Mouse (Mus musculus): ENCODE measurements around the gene Olfr996. TPM values are rescaled to one million over a fixed set of nuclear protein-coding genes. Genes with fewer than 3 reads are reported as not detected.

Gene Olfr996
- polyA plus RNA-seq (2012; fragmentation: generic; extraction: Trizol) = not detected

- Histone ChIP-seq H3K79me2 (ENCODE audit: control insufficient read depth, insufficient read depth) (no peaks in the 10 kb centered on the region), H3K4me3 (no peak within 1 kb of the TSS)
- no peak for TF ChIP-seq MYOG (IDR thresholded peaks at IDR 0.05; ENCODE audit: control insufficient read depth in 1 of 3, insufficient read depth in 1 of 3, insufficient read length in 2 of 3, low read depth in 2 of 3)
- no peak for TF ChIP-seq TCF3 (IDR thresholded peaks at IDR 0.05; ENCODE audit: insufficient read length, low read depth)
- TF ChIP-seq MAX (IDR thresholded peaks at IDR 0.05; ENCODE audit: low read depth) = no peak
- TF ChIP-seq USF1 (IDR thresholded peaks at IDR 0.05; ENCODE audit: low read depth) = no peak
- TF ChIP-seq SRF (IDR thresholded peaks at IDR 0.05; ENCODE audit: control insufficient read depth, insufficient read length, low read depth) = no peak
These were observed at the start of gene Olfr996 for GRCm38 (mm10) chr2:85578915-85579314. Gene Olfr996 (plus strand): TSS chr2:85579215.

GRCm38 (mm10) chr2:85532082-85532778 is 46.8 kb upstream of the Olfr996 start:
- H3K27me3 ChIP-seq (ENCODE audit: control insufficient read depth, insufficient read depth, insufficient read length) = no peaks in the 10 kb centered on the region
- no peak for TF ChIP-seq MAX (IDR thresholded peaks at IDR 0.05; ENCODE audit: low read depth)
- TF ChIP-seq REST (IDR thresholded peaks at IDR 0.05; ENCODE audit: insufficient read depth, insufficient read length) = no peak
- no peak for TF ChIP-seq E2F4 (IDR thresholded peaks at IDR 0.05; ENCODE audit: insufficient read depth)
- TF ChIP-seq MYOG (IDR thresholded peaks at IDR 0.05; ENCODE audit: control insufficient read depth in 1 of 3, insufficient read depth in 1 of 3, insufficient read length in 2 of 3, low read depth in 2 of 3) = no peak
- TF ChIP-seq POLR2A (IDR thresholded peaks at IDR 0.05; ENCODE audit: insufficient read length, low read depth) = no peak
- no peak for TF ChIP-seq USF1 (IDR thresholded peaks at IDR 0.05; ENCODE audit: low read depth)
- no peak for TF ChIP-seq MYOD1 (IDR thresholded peaks at IDR 0.05; ENCODE audit: control insufficient read depth in 1 of 3, insufficient read length in 2 of 3, low read depth in 2 of 3)
- TF ChIP-seq TCF3 (IDR thresholded peaks at IDR 0.05; ENCODE audit: insufficient read length, low read depth) = no peak
- TF ChIP-seq CEBPB (IDR thresholded peaks at IDR 0.05; ENCODE audit: insufficient read depth, poor library complexity, severe bottlenecking) = no peak
- TF ChIP-seq SRF (IDR thresholded peaks at IDR 0.05; ENCODE audit: control insufficient read depth, insufficient read length, low read depth) = no peak
- no peak for TF ChIP-seq TCF12 (IDR thresholded peaks at IDR 0.05; ENCODE audit: insufficient read depth, poor library complexity, severe bottlenecking)
- no peak for TF ChIP-seq POLR2AphosphoS2 (IDR thresholded peaks at IDR 0.05; ENCODE audit: insufficient read length, low read depth)
- no peak overlapping the region for H3K4me3 ChIP-seq
- no peak overlapping the region for H3K4me2 ChIP-seq (ENCODE audit: low read depth)
- H3K36me3 ChIP-seq (ENCODE audit: control insufficient read depth, insufficient read depth) = no peaks in the 10 kb centered on the region
- H3ac ChIP-seq (ENCODE audit: control insufficient read depth, insufficient read length) = no peak overlapping the region
- no peaks in the 10 kb centered on the region for H3K79me2 ChIP-seq (ENCODE audit: control insufficient read depth, insufficient read depth)

More at GRCm38 (mm10) chr2:85578915-85579314, at the start of gene Olfr996:
- H3K4me2 ChIP-seq (ENCODE audit: low read depth) = no peak within 1 kb of the TSS
- no peak within 1 kb of the TSS for H3ac ChIP-seq (ENCODE audit: control insufficient read depth, insufficient read length)
- no peaks in the 10 kb centered on the region for H3K27me3 ChIP-seq (ENCODE audit: control insufficient read depth, insufficient read depth, insufficient read length)
- no peaks in the 10 kb centered on the region for H3K36me3 ChIP-seq (ENCODE audit: control insufficient read depth, insufficient read depth)

- TF ChIP-seq TCF3 (IDR thresholded peaks at IDR 0.05; ENCODE audit: insufficient read length, low read depth) (no peak), POLR2A (IDR thresholded peaks at IDR 0.05; ENCODE audit: insufficient read length, low read depth) (no peak), REST (IDR thresholded peaks at IDR 0.05; ENCODE audit: insufficient read depth, insufficient read length) (no peak)
These were observed 45.1 kb upstream of the Olfr996 start for GRCm38 (mm10) chr2:85533934-85534333.

GRCm38 (mm10) chr2:85554806-85555205 is 24.2 kb upstream of the Olfr996 start:
- no peak for TF ChIP-seq MYOG (IDR thresholded peaks at IDR 0.05; ENCODE audit: control insufficient read depth in 1 of 3, insufficient read depth in 1 of 3, insufficient read length in 2 of 3, low read depth in 2 of 3)
- no peak overlapping the region for H3K4me2 ChIP-seq (ENCODE audit: low read depth)
- no peaks in the 10 kb centered on the region for H3K79me2 ChIP-seq (ENCODE audit: control insufficient read depth, insufficient read depth)
- H3K4me3 ChIP-seq = no peak overlapping the region
- H3ac ChIP-seq (ENCODE audit: control insufficient read depth, insufficient read length) = no peak overlapping the region
- H3K36me3 ChIP-seq (ENCODE audit: control insufficient read depth, insufficient read depth) = no peaks in the 10 kb centered on the region
- H3K27me3 ChIP-seq (ENCODE audit: control insufficient read depth, insufficient read depth, insufficient read length) = no peaks in the 10 kb centered on the region

More at GRCm38 (mm10) chr2:85533934-85534333, 45.1 kb upstream of the Olfr996 start:
- Histone ChIP-seq H3ac (ENCODE audit: control insufficient read depth, insufficient read length) (no peak overlapping the region), H3K4me2 (ENCODE audit: low read depth) (no peak overlapping the region), H3K27me3 (ENCODE audit: control insufficient read depth, insufficient read depth, insufficient read length) (no peaks in the 10 kb centered on the region), H3K4me3 (no peak overlapping the region), H3K79me2 (ENCODE audit: control insufficient read depth, insufficient read depth) (no peaks in the 10 kb centered on the region), H3K36me3 (ENCODE audit: control insufficient read depth, insufficient read depth) (no peaks in the 10 kb centered on the region)

- no peaks in the 10 kb centered on the region for H3K27me3 ChIP-seq (ENCODE audit: control insufficient read depth, insufficient read depth, insufficient read length)
- H3K36me3 ChIP-seq (ENCODE audit: control insufficient read depth, insufficient read depth) = no peaks in the 10 kb centered on the region
These were observed 18.8 kb upstream of the Olfr996 start for GRCm38 (mm10) chr2:85560226-85560625.

More at GRCm38 (mm10) chr2:85560226-85560625, 18.8 kb upstream of the Olfr996 start:
- Histone ChIP-seq H3K4me2 (ENCODE audit: low read depth) (no peak overlapping the region), H3K79me2 (ENCODE audit: control insufficient read depth, insufficient read depth) (no peaks in the 10 kb centered on the region), H3ac (ENCODE audit: control insufficient read depth, insufficient read length) (no peak overlapping the region), H3K4me3 (no peak overlapping the region)
- TF ChIP-seq POLR2AphosphoS2 (IDR thresholded peaks at IDR 0.05; ENCODE audit: insufficient read length, low read depth) (no peak), REST (IDR thresholded peaks at IDR 0.05; ENCODE audit: insufficient read depth, insufficient read length) (no peak), CEBPB (IDR thresholded peaks at IDR 0.05; ENCODE audit: insufficient read depth, poor library complexity, severe bottlenecking) (no peak), MYOG (IDR thresholded peaks at IDR 0.05; ENCODE audit: control insufficient read depth in 1 of 3, insufficient read depth in 1 of 3, insufficient read length in 2 of 3, low read depth in 2 of 3) (no peak), MYOD1 (IDR thresholded peaks at IDR 0.05; ENCODE audit: control insufficient read depth in 1 of 3, insufficient read length in 2 of 3, low read depth in 2 of 3) (no peak), E2F4 (IDR thresholded peaks at IDR 0.05; ENCODE audit: insufficient read depth) (no peak)
